Mouse (Mus musculus) thymus, adult 2 months (tissue): ENCODE results near the gene Rprd1b. TPM values are rescaled to one million over a fixed set of nuclear protein-coding genes. Genes with fewer than 3 reads are reported as not detected.

Source experiments
- DNase-seq: peaks from one replicate; pipeline ENCODE4 v3.0.0; 2021
- H3K27ac ChIP-seq: fragments of 200-500 bp; 2 replicates; pipeline ENCODE4 v1.5.1; 2012; ENCODE audit warnings: low read length, control low read depth; ENCODE audit not compliant: control insufficient read depth, insufficient read depth
- H3K27me3 ChIP-seq: fragments of 200-500 bp; 2 replicates; pipeline ENCODE4 v1.6.1; 2012; ENCODE audit warnings: mild to moderate bottlenecking, low read length, moderate library complexity, mixed read lengths; ENCODE audit not compliant: control insufficient read depth, insufficient read depth
- H3K36me3 ChIP-seq: fragments of 200-500 bp; 2 replicates; pipeline ENCODE4 v1.6.1; 2012; ENCODE audit warnings: mild to moderate bottlenecking, low read length, moderate library complexity; ENCODE audit not compliant: control insufficient read depth, insufficient read depth
- H3K4me1 ChIP-seq: fragments of 200-500 bp; replicated peaks from 2 replicates; pipeline ENCODE4 v1.6.1; 2012; ENCODE audit warnings: low read length; ENCODE audit not compliant: control insufficient read depth, insufficient read depth
- H3K4me3 ChIP-seq: fragments of 200-500 bp; 2 replicates; pipeline ENCODE4 v1.5.1; 2012; ENCODE audit warnings: mild to moderate bottlenecking, low read length, control low read depth, moderate library complexity; ENCODE audit not compliant: control insufficient read depth, insufficient read depth
- CTCF ChIP-seq: fragments of 200-500 bp; IDR thresholded peaks from 2 replicates; pipeline ENCODE4 v1.5.1; 2012; ENCODE audit warnings: mild to moderate bottlenecking, control low read depth, low read length, moderate library complexity, borderline replicate concordance; ENCODE audit not compliant: control insufficient read depth, poor library complexity, insufficient read depth; ENCODE audit errors: extremely low read depth
- POLR2A ChIP-seq: fragments of 200-500 bp; IDR thresholded peaks from 2 replicates; pipeline ENCODE4 v1.6.1; 2012; ENCODE audit warnings: mild to moderate bottlenecking, low read length, control low read depth, moderate library complexity; ENCODE audit not compliant: control insufficient read depth, poor library complexity, insufficient read depth; ENCODE audit errors: extremely low read depth
- WGBS: fragments of 180-500 bp; shearing (Covaris S2); methylation state at CpG from one replicate; pipeline ENCODE4 v1.1.7; 2018; 5-methylcytosine and 5-hydroxymethylcytosine counted together
- polyA plus RNA-seq: library from polyadenylated mRNA; depleted of rRNA; stranded (reverse); fragments of >200 nt; gene quantifications from 2 replicates; pipeline ENCODE4 v1.2.3, GENCODE M21; 2012

Gene Rprd1b
- polyA plus RNA-seq, 1 experiment: 35.3 TPM

DNA sequence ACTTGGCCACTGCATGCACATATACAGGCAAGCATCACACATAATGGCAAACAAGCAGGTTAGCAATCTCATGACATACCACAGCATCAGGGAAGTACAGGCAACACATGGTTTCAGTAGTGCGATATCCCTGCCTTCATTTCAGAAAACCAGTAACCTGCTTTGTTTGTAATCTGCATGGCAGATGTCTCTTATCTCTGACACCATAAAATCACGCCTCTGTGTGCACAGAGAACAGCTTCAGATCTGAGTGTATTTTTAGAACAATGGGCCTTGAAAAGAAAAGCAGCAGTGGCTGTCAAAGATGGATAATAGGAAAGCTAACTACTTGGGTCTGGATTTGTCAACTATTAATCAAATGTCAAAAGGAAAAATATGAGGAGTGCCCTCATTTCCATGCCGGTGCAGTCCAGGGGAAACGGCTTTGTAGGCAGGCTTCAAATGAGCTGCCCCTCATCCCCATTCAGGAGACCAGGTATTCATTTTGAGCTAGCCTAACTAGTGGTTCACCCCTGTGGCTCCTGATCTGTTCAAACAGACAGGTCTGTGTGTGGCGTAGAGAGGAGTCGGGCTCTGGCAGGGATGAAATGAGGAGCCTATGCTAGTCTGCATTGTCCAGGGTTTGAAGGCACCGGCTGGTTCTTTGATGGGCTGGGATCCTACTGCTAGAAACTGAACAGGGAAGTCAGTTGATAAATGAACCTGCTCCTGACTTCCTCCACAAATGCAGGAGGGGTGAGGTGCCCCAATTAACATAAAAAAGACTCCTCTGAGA is 39.7 kb upstream of the Rprd1b start:
- TF ChIP-seq POLR2A (no peak), CTCF (no peak)
- H3K36me3 ChIP-seq: peaks cover 20% of the 10 kb centered on the region
- H3K4me1 ChIP-seq: no peaks in the 10 kb centered on the region
- H3K4me3 ChIP-seq: no peak overlapping the region
- no peaks in the 10 kb centered on the region for H3K27me3 ChIP-seq
- no peak overlapping the region for H3K27ac ChIP-seq
- no peak for DNase-seq
- 93% methylated on average over 7 of the region's 7 CpGs for WGBS

DNA sequence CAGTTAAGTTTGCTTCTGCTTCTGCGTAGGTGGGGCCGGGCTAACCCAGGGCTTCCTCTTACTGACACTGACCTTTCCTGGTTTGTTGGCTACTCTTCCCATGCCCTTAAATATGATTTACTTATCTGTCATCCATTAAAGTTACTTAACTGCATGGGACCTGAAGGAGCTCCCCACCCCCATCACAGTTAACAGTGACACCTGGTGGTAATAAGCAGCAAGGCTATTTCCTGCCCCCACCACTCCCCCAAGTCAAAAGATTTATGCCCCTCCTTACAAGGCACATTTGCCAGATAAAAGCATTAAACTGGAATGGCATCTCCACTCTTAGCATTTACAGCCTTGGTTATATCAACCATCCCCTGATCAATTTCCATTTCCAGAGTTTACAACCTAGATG is 38.4 kb upstream of the Rprd1b start:
- no peak for DNase-seq
- H3K4me1 ChIP-seq: no peaks in the 10 kb centered on the region
- no peak overlapping the region for H3K27ac ChIP-seq
- no peak for TF ChIP-seq CTCF
- no peak for TF ChIP-seq POLR2A
- H3K4me3 ChIP-seq: no peak overlapping the region
- 96% methylated on average over 2 of the region's 2 CpGs for WGBS
- peaks cover 26% of the 10 kb centered on the region for H3K36me3 ChIP-seq
- no peaks in the 10 kb centered on the region for H3K27me3 ChIP-seq

DNA sequence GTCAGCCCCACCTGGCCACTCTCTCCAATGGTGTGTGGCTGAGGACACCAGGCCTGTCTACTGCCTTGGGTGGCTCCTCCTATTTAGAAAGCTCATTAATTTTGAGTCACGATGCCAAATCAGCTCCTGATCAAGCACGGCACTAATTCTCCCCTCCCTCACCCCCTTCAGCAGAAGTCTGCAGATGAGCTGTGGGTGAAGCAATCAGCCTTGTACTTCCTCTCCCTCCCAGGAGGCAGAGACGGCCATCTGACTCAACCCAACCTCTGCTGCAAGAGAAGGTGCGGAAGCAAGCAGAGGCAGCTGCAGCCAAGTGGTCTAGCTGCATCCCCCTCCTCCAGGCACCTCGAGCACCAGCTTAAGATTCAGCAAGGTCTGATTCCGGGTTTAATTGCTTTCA is 37.3 kb upstream of the Rprd1b start:
- 82% methylated on average over 6 of the region's 6 CpGs for WGBS
- no peak overlapping the region for H3K27ac ChIP-seq
- TF ChIP-seq POLR2A (no peak), CTCF (no peak)

DNA sequence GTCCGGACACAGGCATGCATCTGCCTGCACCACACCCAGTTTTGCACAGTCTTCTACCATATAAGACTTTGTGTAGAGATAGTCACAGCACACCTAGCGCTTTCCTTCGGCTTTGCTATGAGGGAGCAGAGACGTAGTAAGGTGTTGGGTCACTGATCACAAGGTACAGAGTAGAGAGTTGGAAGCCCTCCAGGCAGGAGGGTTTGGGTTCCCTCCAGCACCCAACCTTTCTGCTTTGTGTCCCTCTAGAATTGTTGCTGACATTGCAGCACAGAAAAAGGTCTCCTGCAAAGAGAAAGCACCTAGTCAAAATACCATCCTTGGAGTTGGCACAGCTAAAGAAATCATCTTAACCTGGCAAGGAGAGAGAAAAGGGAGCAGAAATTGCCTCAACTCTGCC is 35.8 kb upstream of the Rprd1b start:
- TF ChIP-seq CTCF (no peak), POLR2A (no peak)
- no peaks in the 10 kb centered on the region for H3K4me1 ChIP-seq
- H3K36me3 ChIP-seq: peaks cover 47% of the 10 kb centered on the region
- DNase-seq: no peak
- H3K27me3 ChIP-seq: no peaks in the 10 kb centered on the region
- WGBS: 96% methylated on average over 4 of the region's 4 CpGs
- H3K27ac ChIP-seq: no peak overlapping the region
- H3K4me3 ChIP-seq: no peak overlapping the region

More for the DNA sequence above, 37.3 kb upstream of the Rprd1b start:
- DNase-seq: no peak
- Histone ChIP-seq H3K27me3 (no peaks in the 10 kb centered on the region), H3K4me1 (no peaks in the 10 kb centered on the region), H3K4me3 (no peak overlapping the region), H3K36me3 (peaks cover 36% of the 10 kb centered on the region)

DNA sequence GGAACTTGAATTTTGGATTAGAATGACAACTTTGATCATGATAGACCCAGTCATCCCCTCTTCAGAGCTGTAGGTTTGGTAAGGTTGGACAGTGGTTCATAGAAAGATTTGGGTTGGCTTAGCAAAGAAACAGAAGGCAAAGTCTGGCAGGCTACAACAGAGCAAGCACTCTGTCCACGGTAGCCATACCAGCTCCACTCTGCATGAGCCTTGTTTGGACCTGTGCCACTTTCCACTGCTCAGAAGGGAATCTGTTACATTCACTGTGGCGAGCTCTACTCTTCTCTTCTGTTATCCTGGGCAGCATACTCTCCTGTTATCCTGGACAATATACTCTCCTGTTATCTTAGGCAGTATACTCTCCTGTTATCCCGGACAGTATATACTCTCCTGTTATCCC is 29.5 kb upstream of the Rprd1b start:
- H3K27me3 ChIP-seq: no peaks in the 10 kb centered on the region
- H3K36me3 ChIP-seq: peaks cover 35% of the 10 kb centered on the region
- no peak for DNase-seq
- TF ChIP-seq CTCF (no peak), POLR2A (no peak)
- H3K27ac ChIP-seq: no peak overlapping the region
- H3K4me1 ChIP-seq: no peaks in the 10 kb centered on the region
- H3K4me3 ChIP-seq: no peak overlapping the region
- 92% methylated on average over 3 of the region's 3 CpGs for WGBS

DNA sequence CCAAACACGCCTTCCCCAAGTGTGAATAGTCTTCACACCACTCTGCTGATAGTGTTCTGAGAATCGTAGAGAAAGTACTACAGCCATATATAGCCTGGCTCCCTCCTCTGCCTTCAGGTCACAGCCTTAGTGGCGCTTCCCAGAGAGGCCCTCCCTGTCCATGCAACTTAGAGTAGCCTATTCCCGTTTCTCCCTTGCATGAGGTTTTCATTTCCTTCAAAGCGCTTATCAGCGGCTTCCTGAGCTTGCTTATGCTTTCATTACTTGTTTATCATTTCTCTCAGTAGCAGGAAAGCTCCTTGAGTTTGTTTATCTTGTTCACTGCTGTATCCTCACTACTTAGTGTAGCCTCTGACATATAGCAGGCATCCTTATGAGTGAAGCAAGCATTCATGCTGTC is 23.7 kb upstream of the Rprd1b start:
- Histone ChIP-seq H3K27ac (no peak overlapping the region), H3K4me3 (no peak overlapping the region), H3K27me3 (no peaks in the 10 kb centered on the region), H3K36me3 (peaks cover 35% of the 10 kb centered on the region), H3K4me1 (no peaks in the 10 kb centered on the region)
- DNase-seq: no peak
- 96% methylated on average over 6 of the region's 6 CpGs for WGBS
- no peak for TF ChIP-seq CTCF

DNA sequence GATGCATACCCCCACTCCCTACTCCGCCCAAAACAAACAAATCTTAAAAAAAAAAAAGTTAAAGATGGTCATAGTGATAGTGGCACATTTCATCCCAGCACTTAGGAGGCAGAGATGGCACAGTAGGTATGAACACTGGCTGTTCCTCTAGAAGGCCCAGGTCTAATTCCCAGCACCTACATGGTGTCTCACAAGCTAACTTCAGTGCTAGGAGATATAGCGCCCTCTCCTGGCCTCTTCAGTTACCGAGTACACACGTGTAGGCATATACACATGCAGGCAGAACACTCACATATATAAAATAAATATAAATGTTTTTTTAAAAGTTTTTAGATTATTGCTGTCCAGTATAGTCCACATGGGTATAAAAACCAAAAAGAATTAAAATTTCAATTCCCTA is 22.7 kb upstream of the Rprd1b start:
- Histone ChIP-seq H3K27ac (no peak overlapping the region), H3K36me3 (peaks cover 30% of the 10 kb centered on the region), H3K4me3 (no peak overlapping the region), H3K4me1 (no peaks in the 10 kb centered on the region), H3K27me3 (no peaks in the 10 kb centered on the region)
- DNase-seq: no peak
- TF ChIP-seq POLR2A (no peak), CTCF (no peak)
- 97% methylated on average over 4 of the region's 4 CpGs for WGBS
